In the genomic region with DNA sequence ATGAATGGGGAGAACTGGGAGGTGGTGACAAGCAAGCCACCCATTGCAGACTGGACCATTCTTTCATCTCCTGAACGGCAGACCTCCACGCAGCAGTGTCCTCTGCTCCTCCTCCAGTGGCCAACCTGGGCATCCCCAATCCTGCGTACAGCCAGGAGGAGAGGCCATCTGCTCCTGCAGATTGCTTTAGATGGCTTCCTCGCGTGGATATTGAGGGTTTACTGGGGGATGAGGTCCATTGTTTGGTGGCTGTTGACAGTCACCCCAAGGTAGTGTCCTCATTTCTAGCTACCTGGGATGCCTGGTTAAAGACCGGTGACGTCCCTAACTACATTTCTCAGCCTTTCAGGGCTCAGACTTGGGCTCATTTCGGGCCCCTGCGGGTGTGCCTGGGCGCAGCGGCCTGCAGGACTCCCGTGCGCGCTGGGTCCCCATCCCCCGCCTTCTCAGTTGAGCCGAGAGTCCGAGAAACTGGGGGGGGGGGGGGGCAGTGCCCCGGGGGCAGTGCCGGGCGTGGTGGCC, we compare ENCODE assay signal across 8 mouse cellular contexts. TPM values are rescaled to one million over a fixed set of nuclear protein-coding genes. Genes with fewer than 3 reads are reported as not detected.
DNase-seq lines count a peak whose midpoint lies in the region; ATAC-seq lines count a peak whose summit lies in the region.

No protein-coding gene starts in this region.

- no peaks in the 10 kb centered on the region for H3K9me3 ChIP-seq in kidney, embryonic 14.5 days (ENCODE audit: control insufficient read depth, low read length)
- H3K9me3 ChIP-seq in hindbrain, embryonic 10.5 days, result no peaks in the 10 kb centered on the region
- H3K9me3 ChIP-seq in midbrain, embryonic 13.5 days, result no peaks in the 10 kb centered on the region

- H3K4me3 ChIP-seq in kidney, embryonic 14.5 days (ENCODE audit: low read length), result peak overlapping the region; percentile 53
- H3K4me3 ChIP-seq in hindbrain, embryonic 10.5 days, result peak overlapping the region; percentile 71
- peak overlapping the region; percentile 69 for H3K4me3 ChIP-seq in midbrain, embryonic 13.5 days (replicated peaks)

- H3K4me1 ChIP-seq in kidney, embryonic 14.5 days (ENCODE audit: control insufficient read depth, insufficient read depth, low read length), result peaks cover 27% of the 10 kb centered on the region
- H3K4me1 ChIP-seq in hindbrain, embryonic 10.5 days (replicated peaks), result peaks cover 18% of the 10 kb centered on the region
- H3K4me1 ChIP-seq in midbrain, embryonic 13.5 days (replicated peaks), result peaks cover 23% of the 10 kb centered on the region

- H3K4me2 ChIP-seq in kidney, embryonic 14.5 days (replicated peaks; ENCODE audit: low read depth, low read length), result peak overlapping the region; percentile 78
- H3K4me2 ChIP-seq in midbrain, embryonic 13.5 days (replicated peaks), result peak overlapping the region; percentile 99

- DNase-seq in kidney, postnatal 14 days, result no peak
- DNase-seq in cerebellum, adult 9-10 months, result peak; percentile 82
- no peak for DNase-seq in hindbrain, embryonic 10.5 days (ENCODE audit: low spot score)
- DNase-seq in urinary bladder, postnatal 10 days (ENCODE audit: low spot score), result no peak
- DNase-seq in spleen, postnatal 14 days (ENCODE audit: low spot score in 2 of 2), result no peak
- no peak for DNase-seq in kidney, adult 8-10 months

- no peaks in the 10 kb centered on the region for H3K27me3 ChIP-seq in kidney, embryonic 14.5 days (ENCODE audit: control insufficient read depth, insufficient read depth, low read length)
- peaks cover 36% of the 10 kb centered on the region for H3K27me3 ChIP-seq in hindbrain, embryonic 10.5 days (ENCODE audit: insufficient read depth, poor library complexity, severe bottlenecking)
- peaks cover 23% of the 10 kb centered on the region for H3K27me3 ChIP-seq in midbrain, embryonic 13.5 days

- ATAC-seq in kidney, embryonic 14.5 days (ENCODE audit: low FRiP score, low TSS enrichment), result no peak
- peak; percentile 46 for ATAC-seq in midbrain, embryonic 13.5 days

- no peaks in the 10 kb centered on the region for H3K36me3 ChIP-seq in kidney, embryonic 14.5 days (ENCODE audit: control insufficient read depth, insufficient read depth, low read length)
- H3K36me3 ChIP-seq in hindbrain, embryonic 10.5 days, result no peaks in the 10 kb centered on the region
- H3K36me3 ChIP-seq in midbrain, embryonic 13.5 days, result no peaks in the 10 kb centered on the region

- WGBS in kidney, embryonic 14.5 days, result 7% methylated on average over 20 of the region's 20 CpGs
- 7% methylated on average over 20 of the region's 20 CpGs for WGBS in hindbrain, embryonic 10.5 days
- WGBS in midbrain, embryonic 13.5 days, result 9% methylated on average over 9 of the region's 20 CpGs

- no peak overlapping the region for H3K27ac ChIP-seq in kidney, embryonic 14.5 days (ENCODE audit: low read depth, low read length)
- peak overlapping the region; percentile 84 for H3K27ac ChIP-seq in hindbrain, embryonic 10.5 days
- no peak overlapping the region for H3K27ac ChIP-seq in midbrain, embryonic 13.5 days

- peak overlapping the region; percentile 61; the same call in 1 of the 2 replicates for H3K9ac ChIP-seq in kidney, embryonic 14.5 days (ENCODE audit: low read depth, low read length)
- peak overlapping the region; percentile 72 for H3K9ac ChIP-seq in midbrain, embryonic 13.5 days (replicated peaks)

RNA-seq across cellular contexts. Expression of gene Fads3, which starts 0.4 kb away (rescaled TPM):
- polyA plus RNA-seq in kidney, embryonic 14.5 days (2014; fragmentation: Nextera tagmentation; extraction: Ambion mirVana), result 8.3 and 10.4 TPM in 2 replicates
- 6.7 and 8.1 TPM in 2 replicates for polyA plus RNA-seq in hindbrain, embryonic 10.5 days (2016; fragmentation: Nextera tagmentation; extraction: Ambion mirVana)
- polyA plus RNA-seq in midbrain, embryonic 13.5 days (2015; fragmentation: Nextera tagmentation; extraction: Ambion mirVana), result 8.7 and 9.1 TPM in 2 replicates

RNA-seq across cellular contexts. Expression of gene Rab3il1, which starts 39.5 kb away (rescaled TPM):
- polyA plus RNA-seq in kidney, embryonic 14.5 days (2014; fragmentation: Nextera tagmentation; extraction: Ambion mirVana), result 20.3 and 26.2 TPM in 2 replicates
- polyA plus RNA-seq in hindbrain, embryonic 10.5 days (2016; fragmentation: Nextera tagmentation; extraction: Ambion mirVana), result 39.7 and 39.8 TPM in 2 replicates
- 21.0 and 21.4 TPM in 2 replicates for polyA plus RNA-seq in midbrain, embryonic 13.5 days (2015; fragmentation: Nextera tagmentation; extraction: Ambion mirVana)

RNA-seq across cellular contexts. Expression of gene Best1, which starts 39.5 kb away (rescaled TPM):
- 1.1 and 1.2 TPM in 2 replicates for polyA plus RNA-seq in kidney, embryonic 14.5 days (2014; fragmentation: Nextera tagmentation; extraction: Ambion mirVana)
- polyA plus RNA-seq in hindbrain, embryonic 10.5 days (2016; fragmentation: Nextera tagmentation; extraction: Ambion mirVana), result 1.8 TPM in 2 replicates
- polyA plus RNA-seq in midbrain, embryonic 13.5 days (2015; fragmentation: Nextera tagmentation; extraction: Ambion mirVana), result 1.8 and 2.0 TPM in 2 replicates
